Mouse (Mus musculus): ENCODE results near the gene Nrp2. TPM values are rescaled to one million over a fixed set of nuclear protein-coding genes. Genes with fewer than 3 reads are reported as not detected.

The Nrp2 gene
- total RNA-seq, 1 experiment, result 14.4 TPM

- Histone ChIP-seq H3K4me1 (ENCODE audit: control insufficient read depth in 2 of 2, insufficient read depth in 2 of 2, low read length in 2 of 2, poor library complexity in 1 of 2) (peaks cover 2 to 7% of the 10 kb centered on the region in 2 experiments; a peak in 3 of 4 replicates), H3K9ac (ENCODE audit: insufficient read depth, low read depth, low read length, poor library complexity, severe bottlenecking) (no peak overlapping the region), H3K9me3 (ENCODE audit: control insufficient read depth, insufficient read depth, low read depth, low read length) (no peaks in the 10 kb centered on the region), H3K4me3 (ENCODE audit: insufficient read depth in 1 of 2, low read depth in 1 of 2, low read length in 2 of 2, poor library complexity in 1 of 2, severe bottlenecking in 1 of 2) (no peak overlapping the region), H3K36me3 (ENCODE audit: control insufficient read depth, insufficient read depth, low read length, poor library complexity, severe bottlenecking) (no peaks in the 10 kb centered on the region), H3K27ac (ENCODE audit: insufficient read depth, low read depth, low read length, poor library complexity, severe bottlenecking) (no peak overlapping the region)
- no peak for DNase-seq (ENCODE audit: low read depth, low spot score)
- TF ChIP-seq ZC3H11A (IDR thresholded peaks at IDR 0.05; ENCODE audit: borderline replicate concordance, low read depth, low read length), result no peak
- TF ChIP-seq ZNF384 (IDR thresholded peaks at IDR 0.05; ENCODE audit: low read depth, low read length), result no peak
- in situ Hi-C loops (cut with MboI; ENCODE audit: low sequenced_read_pairs in 2 of 2, unreplicated experiment in 2 of 2), result no loop called here
These were observed 29.0 kb downstream of the Nrp2 start for GRCm38 (mm10) chr1:62732036-62732435.

- no peaks in the 10 kb centered on the region for H3K9me3 ChIP-seq (ENCODE audit: control insufficient read depth, insufficient read depth, low read depth, low read length)
- H3K4me3 ChIP-seq (ENCODE audit: insufficient read depth in 1 of 2, low read depth in 1 of 2, low read length in 2 of 2, poor library complexity in 1 of 2, severe bottlenecking in 1 of 2), result no peak overlapping the region
- in situ Hi-C loops (cut with MboI; ENCODE audit: low sequenced_read_pairs in 2 of 2, unreplicated experiment in 2 of 2), result no loop called here
- DNase-seq (ENCODE audit: low read depth, low spot score), result no peak
- no peak for TF ChIP-seq HCFC1 (IDR thresholded peaks at IDR 0.05; ENCODE audit: borderline replicate concordance, insufficient read depth, low read length)
- no peak for TF ChIP-seq ZNF384 (IDR thresholded peaks at IDR 0.05; ENCODE audit: low read depth, low read length)
- no peak for TF ChIP-seq ZC3H11A (IDR thresholded peaks at IDR 0.05; ENCODE audit: borderline replicate concordance, low read depth, low read length)
- TF ChIP-seq MAFK (IDR thresholded peaks at IDR 0.05; ENCODE audit: insufficient read depth, low read depth, low read length), result no peak
- TF ChIP-seq CHD2 (IDR thresholded peaks at IDR 0.05; ENCODE audit: low read depth, low read length), result no peak
- no peak overlapping the region for H3K9ac ChIP-seq (ENCODE audit: insufficient read depth, low read depth, low read length, poor library complexity, severe bottlenecking)
- H3K36me3 ChIP-seq (ENCODE audit: control insufficient read depth, insufficient read depth, low read length, poor library complexity, severe bottlenecking), result no peaks in the 10 kb centered on the region
- peaks cover 3 to 17% of the 10 kb centered on the region in 2 experiments; a peak in 3 of 4 replicates for H3K4me1 ChIP-seq (ENCODE audit: control insufficient read depth in 2 of 2, insufficient read depth in 2 of 2, low read length in 2 of 2, poor library complexity in 1 of 2)
- H3K27ac ChIP-seq (ENCODE audit: insufficient read depth, low read depth, low read length, poor library complexity, severe bottlenecking), result no peak overlapping the region
These were observed 31.4 kb downstream of the Nrp2 start for GRCm38 (mm10) chr1:62734420-62734931.

- Histone ChIP-seq H3K9ac (ENCODE audit: insufficient read depth, low read depth, low read length, poor library complexity, severe bottlenecking) (no peak overlapping the region), H3K36me3 (ENCODE audit: control insufficient read depth, insufficient read depth, low read length, poor library complexity, severe bottlenecking) (no peaks in the 10 kb centered on the region), H3K27ac (ENCODE audit: insufficient read depth, low read depth, low read length, poor library complexity, severe bottlenecking) (no peak overlapping the region), H3K4me1 (ENCODE audit: control insufficient read depth in 2 of 2, insufficient read depth in 2 of 2, low read length in 2 of 2, poor library complexity in 1 of 2) (peaks cover 3 to 17% of the 10 kb centered on the region in 2 experiments; a peak in 3 of 4 replicates), H3K9me3 (ENCODE audit: control insufficient read depth, insufficient read depth, low read depth, low read length) (no peaks in the 10 kb centered on the region), H3K4me3 (ENCODE audit: insufficient read depth in 1 of 2, low read depth in 1 of 2, low read length in 2 of 2, poor library complexity in 1 of 2, severe bottlenecking in 1 of 2) (no peak overlapping the region)
- in situ Hi-C loops (cut with MboI; ENCODE audit: low sequenced_read_pairs in 2 of 2, unreplicated experiment in 2 of 2), result no loop called here
- no peak for TF ChIP-seq CHD2 (IDR thresholded peaks at IDR 0.05; ENCODE audit: low read depth, low read length)
- TF ChIP-seq MAFK (IDR thresholded peaks at IDR 0.05; ENCODE audit: insufficient read depth, low read depth, low read length), result no peak
- TF ChIP-seq ZC3H11A (IDR thresholded peaks at IDR 0.05; ENCODE audit: borderline replicate concordance, low read depth, low read length), result no peak
- no peak for TF ChIP-seq HCFC1 (IDR thresholded peaks at IDR 0.05; ENCODE audit: borderline replicate concordance, insufficient read depth, low read length)
- TF ChIP-seq ZNF384 (IDR thresholded peaks at IDR 0.05; ENCODE audit: low read depth, low read length), result no peak
- DNase-seq (ENCODE audit: low read depth, low spot score), result no peak
These were observed 31.9 kb downstream of the Nrp2 start for GRCm38 (mm10) chr1:62734980-62735379.

- Histone ChIP-seq H3K9me3 (ENCODE audit: control insufficient read depth, insufficient read depth, low read depth, low read length) (no peaks in the 10 kb centered on the region), H3K27ac (ENCODE audit: insufficient read depth, low read depth, low read length, poor library complexity, severe bottlenecking) (peak overlapping the region; percentile 72), H3K36me3 (ENCODE audit: control insufficient read depth, insufficient read depth, low read length, poor library complexity, severe bottlenecking) (no peaks in the 10 kb centered on the region), H3K4me1 (ENCODE audit: control insufficient read depth in 2 of 2, insufficient read depth in 2 of 2, low read length in 2 of 2, poor library complexity in 1 of 2) (peaks cover 3 to 17% of the 10 kb centered on the region in 2 experiments; a peak in 3 of 4 replicates), H3K9ac (ENCODE audit: insufficient read depth, low read depth, low read length, poor library complexity, severe bottlenecking) (no peak overlapping the region), H3K4me3 (ENCODE audit: insufficient read depth in 1 of 2, low read depth in 1 of 2, low read length in 2 of 2, poor library complexity in 1 of 2, severe bottlenecking in 1 of 2) (no peak overlapping the region)
- in situ Hi-C loops (cut with MboI; ENCODE audit: low sequenced_read_pairs in 2 of 2, unreplicated experiment in 2 of 2), result no loop called here
- TF ChIP-seq CHD2 (IDR thresholded peaks at IDR 0.05; ENCODE audit: low read depth, low read length) (no peak), HCFC1 (IDR thresholded peaks at IDR 0.05; ENCODE audit: borderline replicate concordance, insufficient read depth, low read length) (no peak), ZNF384 (IDR thresholded peaks at IDR 0.05; ENCODE audit: low read depth, low read length) (no peak), ZC3H11A (IDR thresholded peaks at IDR 0.05; ENCODE audit: borderline replicate concordance, low read depth, low read length) (no peak)
- no peak for DNase-seq (ENCODE audit: low read depth, low spot score)
These were observed 32.8 kb downstream of the Nrp2 start for GRCm38 (mm10) chr1:62735835-62736234.
